Mouse (Mus musculus): ENCODE measurements around the gene Dtl.

Gene Dtl

GRCm38 (mm10) chr1:191574871-191575457 lies 380 bp downstream of the Dtl start:
- DNase-seq, result peak; percentile 41

GRCm38 (mm10) chr1:191573906-191574639 lies 1.3 kb downstream of the Dtl start:
- no peak for DNase-seq

DNA sequence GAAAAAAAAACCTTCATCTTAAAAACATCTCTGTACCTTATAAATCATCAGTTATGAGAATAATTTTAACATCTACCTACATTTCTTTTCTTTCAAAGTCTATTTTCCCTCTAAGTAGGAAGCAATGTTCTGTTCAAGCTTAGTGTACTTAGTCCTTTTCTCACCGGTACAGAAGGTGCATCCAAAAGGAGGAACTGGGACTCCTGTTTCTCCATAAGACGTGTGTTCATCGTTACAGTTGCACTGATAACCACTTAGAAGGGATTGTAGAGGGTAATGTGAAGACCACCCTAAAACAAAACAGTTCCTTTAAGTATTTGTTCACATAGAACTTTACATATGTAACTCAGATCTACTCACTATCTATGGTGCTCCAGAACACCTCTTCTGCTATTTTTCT lies 4.9 kb downstream of the Dtl start:
- DNase-seq, result no peak

GRCm38 (mm10) chr1:191569625-191570024 lies 5.7 kb downstream of the Dtl start:
- DNase-seq, result no peak

GRCm38 (mm10) chr1:191567859-191568258 lies 7.5 kb downstream of the Dtl start:
- DNase-seq, result peak; percentile 66

GRCm38 (mm10) chr1:191562823-191563365 lies 12.4 kb downstream of the Dtl start:
- peak; percentile 83 for DNase-seq

GRCm38 (mm10) chr1:191559779-191560178 lies 15.6 kb downstream of the Dtl start:
- DNase-seq, result peak; percentile 21

GRCm38 (mm10) chr1:191557109-191557508 lies 18.2 kb downstream of the Dtl start:
- peak; percentile 29 for DNase-seq

GRCm38 (mm10) chr1:191550786-191551185 lies 24.6 kb downstream of the Dtl start:
- DNase-seq, result no peak

GRCm38 (mm10) chr1:191543747-191544146 lies 31.6 kb downstream of the Dtl start:
- DNase-seq, result no peak

GRCm38 (mm10) chr1:191541619-191542018 lies 33.7 kb downstream of the Dtl start:
- DNase-seq, result no peak

GRCm38 (mm10) chr1:191541014-191541413 lies 34.3 kb downstream of the Dtl start:
- no peak for DNase-seq

GRCm38 (mm10) chr1:191540300-191540699 lies 35.0 kb downstream of the Dtl start:
- no peak for DNase-seq

GRCm38 (mm10) chr1:191534896-191535295 lies 40.4 kb downstream of the Dtl start:
- DNase-seq, result no peak

- DNase-seq, result no peak
Measured at GRCm38 (mm10) chr1:191531023-191531422, 44.3 kb downstream of the Dtl start.

- peak; percentile 11 for DNase-seq
Measured at GRCm38 (mm10) chr1:191529406-191529805, 45.9 kb downstream of the Dtl start.

DNA sequence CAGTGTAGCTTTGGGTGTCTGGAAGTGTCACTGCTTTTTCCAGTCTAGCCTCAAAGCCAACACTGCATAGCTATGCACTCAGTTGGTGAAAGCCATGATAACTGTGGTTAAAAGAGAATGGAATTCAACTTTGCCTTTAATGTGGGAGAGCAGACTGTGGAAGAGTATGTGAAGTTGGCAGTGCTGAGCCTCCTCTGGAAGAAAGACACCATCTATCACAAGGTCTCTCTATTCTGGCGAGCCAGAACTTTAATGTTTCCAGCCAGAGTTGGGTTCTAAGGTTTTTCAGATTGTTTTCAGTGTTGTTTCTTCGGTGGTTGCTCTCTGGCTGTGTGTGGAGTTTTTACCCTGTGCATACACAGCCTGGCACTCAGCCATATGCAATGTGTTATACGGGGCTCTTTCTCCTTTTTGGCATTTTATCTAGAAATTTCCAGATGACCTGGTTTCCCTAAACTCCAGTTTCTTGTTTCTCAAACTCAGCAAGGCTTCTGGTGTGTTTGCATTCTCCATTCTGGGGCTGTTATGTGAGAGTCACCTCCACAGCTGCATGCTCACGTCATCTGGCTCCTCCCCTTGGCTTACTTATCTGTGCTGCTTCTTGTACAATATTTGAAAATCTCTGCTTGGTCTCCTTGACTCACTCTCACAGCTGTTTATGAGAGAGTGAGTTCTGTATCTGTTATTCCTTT lies 47.3 kb downstream of the Dtl start:
- peak; percentile 65 for DNase-seq

DNA sequence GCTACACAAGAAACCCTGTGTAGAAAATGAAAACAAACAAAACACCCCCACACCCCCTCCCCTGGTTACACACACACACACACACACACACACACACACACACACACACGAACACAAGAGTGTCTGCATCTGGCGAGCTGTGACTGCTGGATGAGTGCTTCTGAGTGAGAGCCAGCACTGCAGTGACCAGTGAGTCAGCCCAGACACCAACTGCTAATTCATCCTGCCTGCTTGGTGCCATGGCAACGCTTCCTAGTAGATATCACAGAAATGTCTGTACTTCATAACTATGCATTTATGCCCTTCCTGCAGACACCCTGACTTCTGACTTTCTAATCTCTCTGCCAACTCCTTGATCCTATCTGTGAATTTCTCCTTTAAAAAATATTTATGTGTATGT lies 48.3 kb downstream of the Dtl start:
- DNase-seq, result no peak

- DNase-seq, result no peak
Measured at GRCm38 (mm10) chr1:191521395-191521794, 53.9 kb downstream of the Dtl start.

GRCm38 (mm10) chr1:191520669-191521068 lies 54.7 kb downstream of the Dtl start:
- DNase-seq, result no peak

- DNase-seq, result no peak
Measured at GRCm38 (mm10) chr1:191520194-191520593, 55.1 kb downstream of the Dtl start.

DNA sequence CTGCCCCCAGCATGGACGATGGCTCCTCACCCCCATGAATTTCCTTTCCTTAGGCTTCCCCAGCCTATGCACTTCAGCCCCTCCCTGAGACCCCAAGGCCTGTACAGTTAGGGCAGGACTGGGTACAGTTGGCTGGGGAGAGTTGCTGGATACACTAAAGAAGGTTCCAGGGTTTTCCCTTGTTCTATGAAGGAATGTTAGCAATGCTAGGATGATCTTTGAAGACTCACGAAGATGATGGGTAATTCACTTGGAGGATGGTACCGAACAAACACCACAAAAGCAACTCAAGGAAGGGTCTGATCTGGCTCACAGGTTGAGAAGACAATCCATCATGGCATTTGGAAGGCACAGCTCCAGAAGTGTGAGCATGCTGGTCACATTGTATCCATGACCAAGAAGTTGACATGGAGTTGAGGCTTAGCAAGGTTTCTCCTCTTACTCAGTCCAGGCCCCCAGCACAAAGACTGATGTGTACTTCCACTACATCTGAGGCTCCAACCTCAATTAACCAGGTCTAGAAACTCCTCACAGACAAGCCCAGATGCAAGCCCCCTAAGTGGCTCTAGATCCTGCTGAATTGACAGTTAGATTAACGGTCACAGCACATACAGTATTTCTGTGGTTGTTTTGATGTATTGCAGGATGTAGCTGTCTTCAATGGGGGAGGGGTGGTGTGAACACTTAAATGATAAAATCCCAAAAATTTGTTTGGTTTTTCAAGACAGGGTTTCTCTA lies 55.8 kb downstream of the Dtl start:
- no peak for DNase-seq

- no peak for DNase-seq
Measured at GRCm38 (mm10) chr1:191518911-191519310, 56.4 kb downstream of the Dtl start.

All from lung, postnatal 36 days (tissue).